ENCODE assay signal across 8 mouse cellular contexts in the genomic region with DNA sequence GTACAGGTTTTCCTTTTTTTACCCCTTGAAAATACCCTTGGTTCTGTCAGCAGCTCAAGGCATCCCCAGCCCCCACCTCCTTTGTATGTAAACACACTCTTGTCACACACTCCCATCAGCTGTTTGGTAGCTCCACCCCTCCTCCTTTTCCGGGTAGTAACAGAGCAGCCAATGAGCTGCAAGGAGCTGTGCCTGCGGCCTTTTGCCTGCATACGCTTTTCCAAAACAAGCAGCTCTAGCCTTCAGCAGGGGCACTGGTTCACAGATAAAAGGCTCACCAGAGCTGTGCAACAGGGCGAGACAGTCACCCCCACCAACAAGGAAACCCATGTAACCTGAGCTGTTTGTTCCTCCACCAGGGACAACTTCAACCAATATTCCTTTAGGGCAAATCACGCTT. TPM values are rescaled to one million over a fixed set of nuclear protein-coding genes. Genes with fewer than 3 reads are reported as not detected.
DNase-seq lines count a peak whose midpoint lies in the region; ATAC-seq and TF ChIP-seq lines count a peak whose summit lies in the region.

No protein-coding gene starts in this region.

- H3K9me3 ChIP-seq in heart, embryonic 10.5 days, result no peaks in the 10 kb centered on the region
- no peaks in the 10 kb centered on the region for H3K9me3 ChIP-seq in kidney, embryonic 15.5 days (replicated peaks)
- no peaks in the 10 kb centered on the region for H3K9me3 ChIP-seq in limb, embryonic 15.5 days
- no peaks in the 10 kb centered on the region for H3K9me3 ChIP-seq in midbrain, postnatal 0 days (ENCODE audit: low read length)

- H3K36me3 ChIP-seq in heart, embryonic 10.5 days, result peaks cover 29% of the 10 kb centered on the region
- H3K36me3 ChIP-seq in kidney, embryonic 15.5 days, result peaks cover 30% of the 10 kb centered on the region
- H3K36me3 ChIP-seq in limb, embryonic 15.5 days, result peaks cover 16% of the 10 kb centered on the region; the same call in 1 of the 2 replicates
- no peaks in the 10 kb centered on the region for H3K36me3 ChIP-seq in midbrain, postnatal 0 days (ENCODE audit: insufficient read depth, low read length)

- peak overlapping the region; percentile 43; the same call in 1 of the 2 replicates for H3K9ac ChIP-seq in kidney, embryonic 15.5 days
- no peak overlapping the region for H3K9ac ChIP-seq in limb, embryonic 15.5 days
- peak overlapping the region; percentile 42; the same call in 1 of the 2 replicates for H3K9ac ChIP-seq in midbrain, postnatal 0 days (replicated peaks; ENCODE audit: low read length, poor library complexity, severe bottlenecking)

- peak; percentile 21; the same call in 1 of the 2 replicates for TF ChIP-seq POLR2A in bone marrow, adult 2 months (IDR thresholded peaks at IDR 0.05; ENCODE audit: borderline replicate concordance, control insufficient read depth, low read depth, low read length)
- TF ChIP-seq POLR2A in embryonic fibroblast, embryonic 13.5 days (IDR thresholded peaks at IDR 0.05; ENCODE audit: low read depth, low read length), result 0 out of 2 replicates have a peak, but pooled peaks have one; percentile 29

- peak overlapping the region; percentile 34; the same call in 1 of the 2 replicates for H3K27ac ChIP-seq in bone marrow, adult 2 months (ENCODE audit: control insufficient read depth, insufficient read depth, low read depth, low read length, poor library complexity)
- H3K27ac ChIP-seq in embryonic fibroblast, embryonic 13.5 days (ENCODE audit: insufficient read depth, low read length), result peak overlapping the region; percentile 78
- peak overlapping the region; percentile 97 for H3K27ac ChIP-seq in heart, embryonic 10.5 days
- peak overlapping the region; percentile 98 for H3K27ac ChIP-seq in kidney, embryonic 15.5 days
- H3K27ac ChIP-seq in limb, embryonic 15.5 days, result peak overlapping the region; percentile 76
- peak overlapping the region; percentile 78 for H3K27ac ChIP-seq in midbrain, postnatal 0 days (ENCODE audit: low read depth, low read length)

- peak overlapping the region; percentile 68 for H3K4me2 ChIP-seq in kidney, embryonic 15.5 days
- peak overlapping the region; percentile 65 for H3K4me2 ChIP-seq in limb, embryonic 15.5 days
- H3K4me2 ChIP-seq in midbrain, postnatal 0 days (ENCODE audit: low read depth, low read length, poor library complexity, severe bottlenecking), result peak overlapping the region; percentile 91

- peak; percentile 90 for ATAC-seq in kidney, embryonic 15.5 days (replicated peaks; ENCODE audit: low FRiP score)
- ATAC-seq in limb, embryonic 15.5 days (ENCODE audit: insufficient number of reproducible peaks, low FRiP score, low TSS enrichment, low read depth), result peak; percentile 68
- ATAC-seq in midbrain, postnatal 0 days (ENCODE audit: low FRiP score), result peak; percentile 49

- peak; percentile 95 for DNase-seq in 416B (ENCODE audit: low read depth)
- peak; percentile 95 for DNase-seq in heart, embryonic 10.5 days (ENCODE audit: low spot score)
- peak; percentile 92 for DNase-seq in midbrain, postnatal 0 days (ENCODE audit: low spot score)
- peak; percentile 88 to 89 for DNase-seq in spleen, postnatal 36 days (ENCODE audit: low spot score in 2 of 2)

- H3K4me3 ChIP-seq in bone marrow, adult 2 months (replicated peaks; ENCODE audit: control insufficient read depth, low read depth, low read length), result peak overlapping the region; percentile 47
- peak overlapping the region; percentile 15; the same call in 1 of the 2 replicates for H3K4me3 ChIP-seq in embryonic fibroblast, embryonic 13.5 days (ENCODE audit: insufficient read depth, low read length)
- peak overlapping the region; percentile 93 for H3K4me3 ChIP-seq in heart, embryonic 10.5 days
- peak overlapping the region; percentile 79 for H3K4me3 ChIP-seq in kidney, embryonic 15.5 days (replicated peaks)
- peak overlapping the region; percentile 68; the same call in 1 of the 2 replicates for H3K4me3 ChIP-seq in limb, embryonic 15.5 days
- peak overlapping the region; percentile 74 for H3K4me3 ChIP-seq in midbrain, postnatal 0 days (ENCODE audit: low read depth, low read length)

- no peak; the same call in 1 of the 2 replicates for TF ChIP-seq CTCF in bone marrow, adult 2 months (IDR thresholded peaks at IDR 0.05; ENCODE audit: control insufficient read depth, insufficient read depth, low read length)
- TF ChIP-seq CTCF in embryonic fibroblast, embryonic 13.5 days (IDR thresholded peaks at IDR 0.05; ENCODE audit: borderline replicate concordance, insufficient read depth, low read length), result no peak
- TF ChIP-seq CTCF in midbrain, postnatal 0 days (IDR thresholded peaks at IDR 0.05), result no peak

- WGBS in bone marrow, adult 2 months, result 12% methylated on average over 5 of the region's 5 CpGs
- 0% methylated on average over 5 of the region's 5 CpGs for WGBS in heart, embryonic 10.5 days
- WGBS in kidney, embryonic 15.5 days, result 0% methylated on average over 5 of the region's 5 CpGs
- 4% methylated on average over 5 of the region's 5 CpGs for WGBS in limb, embryonic 15.5 days
- WGBS in midbrain, postnatal 0 days, result 2% methylated on average over 5 of the region's 5 CpGs

- H3K27me3 ChIP-seq in heart, embryonic 10.5 days (ENCODE audit: insufficient read depth, poor library complexity, severe bottlenecking), result no peaks in the 10 kb centered on the region
- H3K27me3 ChIP-seq in kidney, embryonic 15.5 days, result no peaks in the 10 kb centered on the region
- H3K27me3 ChIP-seq in limb, embryonic 15.5 days, result no peaks in the 10 kb centered on the region
- H3K27me3 ChIP-seq in midbrain, postnatal 0 days (ENCODE audit: insufficient read depth, low read length), result no peaks in the 10 kb centered on the region

- no peaks in the 10 kb centered on the region; the same call in 1 of the 2 replicates for H3K4me1 ChIP-seq in bone marrow, adult 2 months (ENCODE audit: control insufficient read depth, insufficient read depth, low read length)
- peaks cover 3% of the 10 kb centered on the region; the same call in 1 of the 2 replicates for H3K4me1 ChIP-seq in embryonic fibroblast, embryonic 13.5 days (ENCODE audit: control insufficient read depth, insufficient read depth, low read length)
- peaks cover 31% of the 10 kb centered on the region for H3K4me1 ChIP-seq in heart, embryonic 10.5 days
- H3K4me1 ChIP-seq in kidney, embryonic 15.5 days, result peaks cover 44% of the 10 kb centered on the region
- peaks cover 25% of the 10 kb centered on the region for H3K4me1 ChIP-seq in limb, embryonic 15.5 days
- H3K4me1 ChIP-seq in midbrain, postnatal 0 days (ENCODE audit: insufficient read depth, low read length), result peaks cover 7% of the 10 kb centered on the region; the same call in 1 of the 2 replicates

RNA-seq across cellular contexts. Expression of gene Ube2h, which starts 4.0 kb away (rescaled TPM):
- polyA plus RNA-seq in bone marrow, adult 2 months (2011; ENCODE audit: insufficient read depth, insufficient read length, low replicate concordance, missing spikeins), result 35.1 and 44.9 TPM in 2 replicates
- polyA plus RNA-seq in embryonic fibroblast, embryonic 13.5 days (2011; ENCODE audit: insufficient read length, low read depth, missing spikeins), result 84.0 and 92.8 TPM in 2 replicates
- polyA plus RNA-seq in heart, embryonic 10.5 days (2016; fragmentation: Nextera tagmentation; extraction: Ambion mirVana), result 49.6 and 51.7 TPM in 2 replicates
- polyA plus RNA-seq in kidney, embryonic 15.5 days (2015; fragmentation: Nextera tagmentation; extraction: Ambion mirVana), result 50.6 and 50.9 TPM in 2 replicates
- 40.2 and 41.8 TPM in 2 replicates for polyA plus RNA-seq in limb, embryonic 15.5 days (2015; fragmentation: Nextera tagmentation; extraction: Ambion mirVana)
- total RNA-seq in midbrain, postnatal 0 days (2014; rRNA removed), result 47.8 and 57.0 TPM in 2 replicates
- polyA plus RNA-seq in midbrain, postnatal 0 days (2015; fragmentation: Nextera tagmentation; extraction: Ambion mirVana), result 40.0 and 43.1 TPM in 2 replicates

Comparison
In these comparisons a context has a peak if more than half of its experiments do, and no peak if none do; other contexts are left out.
1. Peak in every context shown above with its lines: DNase-seq, ATAC-seq, H3K4me3 ChIP-seq and H3K27ac ChIP-seq.
2. H3K27ac ChIP-seq: peak in every context shown above with its lines; median percentile 98 in kidney, embryonic 15.5 days; 97 in heart, embryonic 10.5 days; 78 in embryonic fibroblast, embryonic 13.5 days; 78 in midbrain, postnatal 0 days; 76 in limb, embryonic 15.5 days; 34 in bone marrow, adult 2 months.
3. H3K4me3 ChIP-seq: peak in every context shown above with its lines; median percentile 93 in heart, embryonic 10.5 days; 79 in kidney, embryonic 15.5 days; 74 in midbrain, postnatal 0 days; 68 in limb, embryonic 15.5 days; 47 in bone marrow, adult 2 months; 15 in embryonic fibroblast, embryonic 13.5 days.